Mouse (Mus musculus) gastrocnemius, postnatal 36 days (tissue): Measurements from ENCODE around the gene Mon1a. TPM values are rescaled to one million over a fixed set of nuclear protein-coding genes. Genes with fewer than 3 reads are reported as not detected.
A peak's percentile ranks its signal among the peaks of the same experiment; 100 is the strongest.

Experiments used
- DNase-seq, 2 experiments: peaks; one replicate each; pipeline ENCODE4 v3.0.0; 2022
- intact Hi-C: fragments of 180-260 bp; cut with DNase I; formaldehyde crosslinking; loops from one replicate; pipeline ENCODE4 v1.15.1; 2025
- total RNA-seq, 2 experiments: library from RNA; stranded (reverse); gene quantifications; 2 replicates each; pipeline ENCODE4 v1.2.3; 2021

Mon1a gene
- total RNA-seq, 2 experiments from 2014 or later: 8.7 to 10.4 TPM

- no peak for DNase-seq
- intact Hi-C loops: no loop called here
Measured at GRCm38 (mm10) chr9:107936831-107937230, 48.9 kb downstream of the Mon1a start.

- no peak for DNase-seq
- intact Hi-C loops: no loop called here
Measured at GRCm38 (mm10) chr9:107947241-107948194, 59.6 kb downstream of the Mon1a start.

- intact Hi-C loops: no loop called here
- no peak for DNase-seq
Measured at GRCm38 (mm10) chr9:107949184-107949921, 61.4 kb downstream of the Mon1a start.

GRCm38 (mm10) chr9:107949922-107950235 lies 61.9 kb downstream of the Mon1a start, which contains the start of gene Traip:
TSS of gene Traip (plus strand) at chr9:107950136.
- intact Hi-C loops: no loop called here

GRCm38 (mm10) chr9:107950460-107951355 lies 62.8 kb downstream of the Mon1a start:
- intact Hi-C loops: no loop called here
- DNase-seq: peak; percentile 84 to 92

More at GRCm38 (mm10) chr9:107949922-107950235, 61.9 kb downstream of the Mon1a start, which contains the start of gene Traip:
- DNase-seq: no peak

Other genes starting within 250 kb of the Mon1a start
- gene Slc38a3, start 218.6 kb upstream of the Mon1a start, total RNA-seq: 10 to 100 TPM; 60.6 to 81.6 TPM
- gene Gnat1, start 208.4 kb upstream of the Mon1a start, total RNA-seq: not detected
- gene Sema3f, start 177.7 kb upstream of the Mon1a start, total RNA-seq: 1 to 10 TPM; 4.9 to 6.1 TPM
- 10 to 100 TPM; 32.7 to 36.3 TPM for gene Rbm5, start 117.2 kb upstream of the Mon1a start, total RNA-seq
- 10 to 100 TPM; 16.4 to 19.1 TPM for gene Rbm6, start 14.9 kb upstream of the Mon1a start, total RNA-seq
- under 1 TPM; 0.59 to 0.61 TPM for gene Mst1r, start 18.7 kb downstream of the Mon1a start, total RNA-seq
- gene Actl11, start 40.3 kb downstream of the Mon1a start, total RNA-seq: not detected
- under 1 TPM in 1 of 2 experiments, not detected in 1; 0.28 TPM for gene Camkv, start 47.5 kb downstream of the Mon1a start, total RNA-seq
- gene Traip, start 62.0 kb downstream of the Mon1a start, total RNA-seq: under 1 TPM; 0.35 to 0.56 TPM
- gene Uba7, start 87.4 kb downstream of the Mon1a start, total RNA-seq: 1 to 10 TPM; 2.7 to 3.3 TPM
- not detected for gene Gm20661, start 94.9 kb downstream of the Mon1a start, total RNA-seq
- gene Inka1, start 97.7 kb downstream of the Mon1a start, total RNA-seq: 1 to 10 TPM; 1.6 to 2.8 TPM
- gene Cdhr4, start 104.3 kb downstream of the Mon1a start, total RNA-seq: under 1 TPM in 1 of 2 experiments, not detected in 1; 0.17 TPM
- gene Gm20662, start 108.2 kb downstream of the Mon1a start, total RNA-seq: not detected
- gene Ip6k1, start 114.3 kb downstream of the Mon1a start, total RNA-seq: 10 to 100 TPM; 19.1 to 20.3 TPM
- 1 to 10 TPM; 3.3 to 3.8 TPM for gene Gmppb, start 161.1 kb downstream of the Mon1a start, total RNA-seq
- gene Amigo3, start 165.0 kb downstream of the Mon1a start, total RNA-seq: 1 to 10 TPM; 1.5 to 2.6 TPM
- gene Mst1, start 192.3 kb downstream of the Mon1a start, total RNA-seq: not detected
- gene Rnf123, start 195.2 kb downstream of the Mon1a start, total RNA-seq: 100 to 1,000 TPM; 141 to 153 TPM
- gene Apeh, start 206.5 kb downstream of the Mon1a start, total RNA-seq: 10 to 100 TPM; 26.0 to 31.0 TPM